Mouse (Mus musculus) forebrain, embryonic 10.5 days (tissue): Measurements from ENCODE around the gene Hipk3. TPM values are rescaled to one million over a fixed set of nuclear protein-coding genes. Genes with fewer than 3 reads are reported as not detected.

Experiments used
- DNase-seq: peaks from one replicate; pipeline ENCODE4 v3.0.0-alpha.2; 2017; ENCODE audit warnings: low spot score; ENCODE audit errors: extremely low spot score
- H3K27ac ChIP-seq: fragments of 300-500 bp; sonication (generic); 2 replicates; pipeline ENCODE4 v1.5.1; 2016; ENCODE audit warnings: mild to moderate bottlenecking
- H3K27me3 ChIP-seq: fragments of 300-500 bp; sonication (generic); 2 replicates; pipeline ENCODE4 v1.6.1; 2016; ENCODE audit warnings: mild to moderate bottlenecking; ENCODE audit not compliant: poor library complexity, severe bottlenecking
- H3K36me3 ChIP-seq: fragments of 300-500 bp; sonication (generic); replicated peaks from 2 replicates; pipeline ENCODE4 v1.6.1; 2016; ENCODE audit warnings: mild to moderate bottlenecking, moderate library complexity
- H3K4me1 ChIP-seq: fragments of 300-500 bp; sonication (generic); 2 replicates; pipeline ENCODE4 v1.6.1; 2016
- H3K4me3 ChIP-seq: fragments of 300-500 bp; sonication (generic); 2 replicates; pipeline ENCODE4 v1.5.1; 2016; ENCODE audit warnings: mild to moderate bottlenecking, moderate library complexity
- H3K9me3 ChIP-seq: fragments of 300-500 bp; sonication (generic); 2 replicates; pipeline ENCODE4 v1.6.1; 2016; ENCODE audit warnings: mild to moderate bottlenecking, moderate library complexity
- WGBS: fragments of 180-500 bp; shearing (Covaris S2); methylation state at CpG from one replicate; pipeline ENCODE4 v1.1.7; 2016; 5-methylcytosine and 5-hydroxymethylcytosine counted together
- polyA plus RNA-seq: library from polyadenylated mRNA; unstranded; fragments of >200 nt; fragmentation: Nextera tagmentation; extraction: Ambion mirVana; gene quantifications from 2 replicates; pipeline ENCODE4 v1.2.1, GENCODE M21; 2016

Hipk3 gene
- polyA plus RNA-seq, result 6.7 and 6.9 TPM in 2 replicates

DNA sequence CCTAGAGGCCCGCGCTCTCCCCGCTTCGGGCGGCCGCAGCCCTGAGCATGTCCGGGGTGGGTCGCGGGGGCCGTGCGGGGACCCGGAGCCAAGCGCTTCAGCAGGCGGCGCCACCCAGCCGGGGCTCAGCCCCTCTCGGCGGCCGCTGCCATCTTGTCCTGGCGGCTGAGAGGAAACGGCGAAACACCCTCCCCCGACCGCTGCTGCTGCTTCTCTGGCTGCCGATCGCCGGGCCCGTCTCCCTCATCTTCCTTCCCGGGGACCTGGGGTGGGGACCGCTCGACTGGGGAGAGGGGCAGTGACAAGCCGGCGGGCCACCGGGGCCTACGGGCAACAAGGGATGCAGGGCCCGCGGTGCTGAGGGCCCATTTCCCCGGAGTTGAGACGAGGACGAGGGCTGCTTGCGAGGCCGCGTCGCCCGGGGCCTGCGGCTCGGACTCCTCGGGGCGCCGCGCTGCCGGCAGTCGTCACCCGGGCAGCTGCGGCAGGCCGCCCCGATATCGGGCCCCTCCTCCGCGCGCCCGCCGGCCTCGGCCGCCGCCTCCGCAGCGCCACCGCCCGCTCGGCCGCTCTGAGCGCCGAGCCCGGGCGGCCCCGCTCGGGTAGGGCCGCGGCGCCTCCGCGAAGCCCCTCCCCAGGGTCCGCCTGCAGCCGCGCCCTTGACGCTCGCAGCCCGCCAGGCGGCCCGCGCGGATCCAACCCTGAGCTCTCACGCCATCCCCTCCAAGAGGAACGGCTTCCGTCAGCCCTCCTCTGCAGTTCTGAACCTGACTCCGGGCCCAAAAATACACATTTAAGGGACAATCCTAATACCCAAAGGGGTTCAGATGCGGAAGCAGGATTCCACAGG is at the start of gene Hipk3:
Hipk3 (minus strand) TSS at position 496 of the 850 bp plus-strand sequence.
- H3K9me3 ChIP-seq, result no peaks in the 10 kb centered on the region
- peaks cover 20% of the 10 kb centered on the region for H3K27me3 ChIP-seq
- H3K36me3 ChIP-seq, result no peaks in the 10 kb centered on the region
- H3K4me1 ChIP-seq, result peaks cover 34% of the 10 kb centered on the region
- H3K27ac ChIP-seq, result peak within 1 kb of the TSS; percentile 98
- under 1% methylated on average over 91 of the region's 98 CpGs for WGBS
- H3K4me3 ChIP-seq, result peak within 1 kb of the TSS; percentile 89
- peak; percentile 79 for DNase-seq

DNA sequence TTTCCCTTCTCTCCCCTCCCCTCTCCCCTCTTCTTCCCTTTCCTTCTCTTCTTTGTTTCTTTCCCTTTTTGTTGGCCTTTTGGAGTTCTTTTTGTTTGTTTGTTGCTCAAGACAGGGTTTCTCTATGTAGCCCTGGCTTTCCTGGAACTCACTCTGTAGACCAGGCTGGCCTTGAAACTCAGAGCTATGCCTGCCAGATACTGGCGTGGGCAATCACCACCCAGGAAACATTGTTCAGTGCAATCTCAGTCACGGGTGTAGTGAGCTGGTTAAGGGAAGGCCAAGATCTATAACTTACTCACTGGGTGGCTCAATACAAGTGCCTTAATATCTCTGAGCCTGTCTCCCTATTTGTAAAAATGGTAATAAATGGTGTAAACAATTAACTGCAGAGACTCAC is 46.0 kb upstream of the Hipk3 start:
- H3K27me3 ChIP-seq, result no peaks in the 10 kb centered on the region
- 78% methylated on average over 2 of the region's 2 CpGs for WGBS
- H3K4me1 ChIP-seq, result no peaks in the 10 kb centered on the region
- no peaks in the 10 kb centered on the region for H3K9me3 ChIP-seq
- no peak overlapping the region for H3K4me3 ChIP-seq
- no peak overlapping the region for H3K27ac ChIP-seq
- DNase-seq, result no peak
- no peaks in the 10 kb centered on the region for H3K36me3 ChIP-seq

DNA sequence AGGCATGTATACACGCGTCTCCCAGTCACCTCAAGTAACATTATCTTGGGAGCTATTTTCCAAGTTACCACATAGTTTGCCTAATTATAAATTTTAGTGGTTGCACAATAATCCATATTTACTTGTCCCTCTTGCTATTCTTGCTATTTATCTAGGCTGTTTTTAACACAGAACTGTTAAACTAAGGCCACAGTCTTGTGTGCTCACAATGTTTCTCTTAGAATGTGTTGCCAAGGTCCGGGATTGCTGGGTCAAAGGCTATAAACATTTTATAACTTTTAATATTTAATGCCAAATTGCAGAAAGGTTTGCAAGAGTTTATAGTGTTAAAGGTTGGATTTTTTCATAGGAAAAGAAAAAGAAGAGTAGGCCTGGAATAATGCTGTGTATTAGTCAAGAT is 40.5 kb upstream of the Hipk3 start:
- DNase-seq, result no peak
- H3K4me1 ChIP-seq, result no peaks in the 10 kb centered on the region
- H3K36me3 ChIP-seq, result no peaks in the 10 kb centered on the region
- no peaks in the 10 kb centered on the region for H3K27me3 ChIP-seq
- no peak overlapping the region for H3K4me3 ChIP-seq
- 91% methylated on average over 3 of the region's 3 CpGs for WGBS
- no peaks in the 10 kb centered on the region for H3K9me3 ChIP-seq
- no peak overlapping the region for H3K27ac ChIP-seq

DNA sequence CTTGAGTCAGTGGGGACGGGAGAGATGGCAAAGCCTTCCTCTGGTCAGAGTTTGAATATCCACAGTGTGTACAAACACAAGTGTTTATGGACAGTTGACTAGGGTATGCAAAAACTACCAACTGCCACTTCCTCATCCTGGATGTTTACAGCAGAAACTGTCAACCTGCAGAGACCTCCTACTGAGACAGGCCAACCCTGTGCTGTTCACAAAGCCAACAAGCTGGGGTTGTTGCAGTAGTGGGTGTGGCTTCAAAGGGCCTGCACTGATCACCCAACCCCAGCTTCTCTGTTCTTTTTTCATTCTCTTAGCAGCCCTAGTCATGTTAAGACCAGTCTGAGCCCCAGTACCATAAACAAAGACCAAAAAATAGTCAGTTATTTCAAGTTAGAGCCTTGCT is 38.3 kb upstream of the Hipk3 start:
- Histone ChIP-seq H3K4me3 (no peak overlapping the region), H3K4me1 (no peaks in the 10 kb centered on the region), H3K9me3 (no peaks in the 10 kb centered on the region), H3K27me3 (no peaks in the 10 kb centered on the region), H3K27ac (no peak overlapping the region), H3K36me3 (no peaks in the 10 kb centered on the region)
- 83% methylated on average over 1 of the region's 1 CpGs for WGBS
- no peak for DNase-seq

DNA sequence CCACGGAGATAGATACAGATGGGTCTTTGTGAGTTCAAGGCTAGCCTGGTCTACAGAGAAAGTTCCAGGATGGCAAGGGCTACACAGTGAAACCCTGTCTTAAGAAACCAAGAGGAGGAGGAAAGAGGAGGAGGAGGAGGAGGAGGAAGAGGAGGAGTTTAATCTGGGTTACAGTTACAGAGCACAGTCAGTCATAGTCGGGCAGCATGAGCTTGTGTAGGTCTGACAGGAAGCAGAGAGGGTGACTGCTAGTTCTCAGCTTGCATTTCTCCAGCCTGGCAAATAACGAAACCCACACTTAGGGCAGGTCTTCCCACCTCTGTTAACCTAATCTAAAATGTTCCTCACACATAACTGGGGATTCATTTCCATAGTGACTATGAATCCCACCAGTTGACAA is 32.3 kb upstream of the Hipk3 start:
- no peak for DNase-seq
- Histone ChIP-seq H3K4me1 (no peaks in the 10 kb centered on the region), H3K36me3 (no peaks in the 10 kb centered on the region), H3K27ac (no peak overlapping the region), H3K9me3 (no peaks in the 10 kb centered on the region), H3K27me3 (no peaks in the 10 kb centered on the region), H3K4me3 (no peak overlapping the region)
- WGBS, result 85% methylated on average over 3 of the region's 3 CpGs

DNA sequence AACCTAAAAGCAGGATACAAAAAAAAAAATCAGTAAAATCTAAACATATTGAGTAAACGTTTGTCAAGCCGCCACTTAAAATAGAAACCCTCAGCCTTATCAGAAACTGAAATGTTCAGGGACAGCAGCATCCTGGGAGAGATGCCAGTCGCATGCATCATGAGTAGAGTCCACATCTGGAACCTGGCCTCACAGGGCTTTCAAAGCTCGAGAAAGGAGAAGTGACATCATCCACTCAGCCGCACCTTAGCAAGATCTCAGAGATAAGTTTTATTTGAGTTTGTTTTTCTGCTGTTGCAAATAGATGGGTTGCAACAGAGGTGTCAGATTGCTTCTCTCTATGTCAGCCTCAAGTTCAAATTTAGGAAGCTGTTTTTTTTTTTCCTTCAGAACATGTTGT is 31.3 kb upstream of the Hipk3 start:
- H3K4me3 ChIP-seq, result no peak overlapping the region
- WGBS, result 83% methylated on average over 5 of the region's 5 CpGs
- no peak overlapping the region for H3K27ac ChIP-seq
- no peaks in the 10 kb centered on the region for H3K36me3 ChIP-seq
- no peaks in the 10 kb centered on the region for H3K9me3 ChIP-seq
- no peaks in the 10 kb centered on the region for H3K27me3 ChIP-seq
- DNase-seq, result no peak
- H3K4me1 ChIP-seq, result no peaks in the 10 kb centered on the region

DNA sequence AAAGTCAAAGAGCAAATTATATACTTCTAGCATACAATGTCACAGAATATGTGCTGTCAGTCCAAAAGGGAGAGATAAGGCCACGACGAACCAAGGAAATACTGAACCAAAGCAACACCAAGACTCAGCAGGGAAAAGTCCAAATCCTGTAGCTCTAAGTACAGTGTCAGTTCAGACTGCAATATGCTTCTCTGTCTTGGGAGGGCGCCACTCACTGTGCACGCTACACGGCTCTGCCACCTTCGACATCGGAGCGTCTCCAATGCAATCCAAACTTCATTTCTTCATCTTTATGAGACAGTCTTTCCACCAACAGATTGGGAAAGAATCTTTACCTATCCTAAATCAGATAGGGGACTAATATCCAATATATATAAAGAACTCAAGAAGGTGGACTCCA is 17.4 kb upstream of the Hipk3 start:
- H3K36me3 ChIP-seq, result no peaks in the 10 kb centered on the region
- no peaks in the 10 kb centered on the region for H3K27me3 ChIP-seq
- 82% methylated on average over 8 of the region's 8 CpGs for WGBS
- no peak overlapping the region for H3K4me3 ChIP-seq
- H3K27ac ChIP-seq, result no peak overlapping the region
- no peaks in the 10 kb centered on the region for H3K4me1 ChIP-seq
- no peaks in the 10 kb centered on the region for H3K9me3 ChIP-seq
- DNase-seq, result no peak

DNA sequence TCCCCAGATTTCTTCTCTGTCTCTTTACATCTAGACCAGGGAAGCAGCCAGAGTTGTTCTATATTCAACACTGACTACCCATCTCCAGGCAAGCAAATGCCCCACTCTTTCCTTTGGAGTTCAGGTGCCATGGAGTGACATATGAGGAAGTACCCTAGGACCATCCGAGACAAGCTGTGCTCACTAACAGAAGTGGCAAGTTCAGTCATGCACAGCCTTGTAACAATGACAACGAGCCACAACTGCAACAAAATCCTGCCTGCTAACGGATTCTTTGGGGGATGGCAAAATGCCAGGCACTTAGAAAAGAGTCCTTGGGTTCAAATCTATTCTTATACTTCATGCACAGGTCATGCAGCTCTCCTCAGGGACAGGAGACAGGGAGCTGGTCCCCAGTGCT is 8.1 kb upstream of the Hipk3 start:
- WGBS, result 84% methylated on average over 3 of the region's 3 CpGs
- Histone ChIP-seq H3K27ac (no peak overlapping the region), H3K36me3 (no peaks in the 10 kb centered on the region), H3K27me3 (no peaks in the 10 kb centered on the region), H3K4me3 (no peak overlapping the region), H3K9me3 (no peaks in the 10 kb centered on the region), H3K4me1 (peaks cover 3% of the 10 kb centered on the region; the same call in 1 of the 2 replicates)
- no peak for DNase-seq

DNA sequence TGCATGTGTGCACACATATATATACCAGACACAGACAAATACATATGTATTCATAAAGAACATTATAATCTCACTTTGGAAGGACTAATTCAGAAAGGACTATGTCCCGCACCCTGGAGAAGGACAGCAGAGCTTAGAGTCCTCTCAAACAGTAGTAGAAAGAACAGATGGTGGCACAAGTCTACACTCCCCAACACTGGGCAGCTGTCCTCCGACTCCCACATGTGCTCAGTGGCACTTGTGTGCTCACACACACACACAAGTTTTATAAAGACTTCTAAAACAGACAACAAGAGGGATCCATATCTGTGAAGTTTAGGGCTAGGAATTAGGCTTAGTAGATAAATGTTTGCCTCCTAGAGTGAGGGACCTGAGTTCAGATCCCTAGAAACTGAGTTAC is 6.8 kb upstream of the Hipk3 start:
- H3K9me3 ChIP-seq, result no peaks in the 10 kb centered on the region
- H3K4me3 ChIP-seq, result no peak overlapping the region
- no peaks in the 10 kb centered on the region for H3K36me3 ChIP-seq
- peaks cover 10% of the 10 kb centered on the region for H3K4me1 ChIP-seq
- H3K27me3 ChIP-seq, result peaks cover 8% of the 10 kb centered on the region
- no peak for DNase-seq
- 87% methylated on average over 2 of the region's 2 CpGs for WGBS
- no peak overlapping the region for H3K27ac ChIP-seq

DNA sequence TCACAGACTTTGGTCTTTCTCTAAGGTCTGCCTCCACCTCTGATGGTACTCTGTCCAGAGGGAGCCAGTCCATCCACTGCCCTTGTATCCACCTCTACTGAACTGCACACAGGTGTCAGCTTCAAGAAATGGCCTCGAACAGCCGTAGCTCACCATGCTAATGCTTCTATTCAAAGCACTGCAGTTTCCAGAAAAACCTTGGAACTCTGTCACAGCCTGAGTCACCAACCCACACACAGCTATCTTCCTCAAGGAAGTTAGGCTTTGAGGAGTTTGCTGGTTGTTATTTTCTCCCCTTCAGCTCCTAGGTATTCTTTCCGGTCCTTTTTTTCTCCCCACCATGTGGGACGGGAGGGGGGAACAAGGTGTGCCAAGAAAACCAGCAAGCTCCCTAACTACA is 3.5 kb upstream of the Hipk3 start:
- Histone ChIP-seq H3K27ac (no peak overlapping the region), H3K36me3 (no peaks in the 10 kb centered on the region), H3K9me3 (no peaks in the 10 kb centered on the region), H3K4me1 (peaks cover 27% of the 10 kb centered on the region), H3K4me3 (no peak overlapping the region), H3K27me3 (peaks cover 20% of the 10 kb centered on the region)
- no peak for DNase-seq
- WGBS, result 60% methylated on average over 4 of the region's 4 CpGs

DNA sequence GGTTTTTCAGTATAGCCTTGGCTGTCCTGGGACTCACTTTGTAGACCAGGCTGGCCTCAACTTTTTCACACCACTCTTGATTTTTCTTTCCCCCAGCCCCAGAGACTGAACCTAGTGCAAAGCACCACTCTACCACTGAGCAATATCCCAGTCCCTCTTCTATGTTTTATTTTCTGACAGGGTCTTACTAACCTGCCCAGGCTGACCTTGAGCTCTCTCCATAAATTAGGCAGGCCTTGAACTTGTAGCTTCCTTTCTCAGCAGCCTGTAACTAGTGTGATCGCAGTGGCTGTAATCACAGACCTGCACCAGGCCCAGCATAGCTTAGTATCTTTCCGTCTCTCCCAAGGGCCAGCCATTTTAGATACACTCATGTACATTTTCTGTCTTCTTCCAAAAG is 3.0 kb upstream of the Hipk3 start:
- H3K4me3 ChIP-seq, result no peak overlapping the region
- H3K4me1 ChIP-seq, result peaks cover 31% of the 10 kb centered on the region
- no peaks in the 10 kb centered on the region for H3K9me3 ChIP-seq
- WGBS, result 93% methylated on average over 2 of the region's 2 CpGs
- DNase-seq, result no peak
- no peaks in the 10 kb centered on the region for H3K36me3 ChIP-seq
- H3K27me3 ChIP-seq, result peaks cover 20% of the 10 kb centered on the region
- H3K27ac ChIP-seq, result no peak overlapping the region

DNA sequence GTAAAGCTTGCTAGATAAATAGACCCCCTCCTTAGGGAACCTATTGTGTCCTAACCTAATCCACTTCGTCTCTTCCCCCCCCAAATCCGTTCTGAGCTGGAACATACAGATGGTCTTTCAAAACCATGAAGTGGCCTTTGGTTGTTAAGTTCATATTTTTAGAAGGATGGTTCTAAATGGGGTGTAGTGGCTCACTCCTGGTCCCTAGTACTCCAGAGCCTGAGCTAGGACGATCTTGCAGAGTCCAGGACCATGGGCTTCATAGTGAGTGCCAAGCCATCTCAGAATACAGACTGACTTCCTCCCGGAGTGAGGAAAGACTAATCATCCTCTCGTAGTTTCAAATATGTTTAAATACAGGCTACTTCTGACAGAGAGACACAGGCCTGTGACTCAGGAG is 2.0 kb upstream of the Hipk3 start:
- peaks cover 20% of the 10 kb centered on the region for H3K27me3 ChIP-seq
- peaks cover 34% of the 10 kb centered on the region for H3K4me1 ChIP-seq
- H3K9me3 ChIP-seq, result no peaks in the 10 kb centered on the region
- no peak for DNase-seq
- 43% methylated on average over 5 of the region's 5 CpGs for WGBS
- no peak overlapping the region for H3K27ac ChIP-seq
- no peaks in the 10 kb centered on the region for H3K36me3 ChIP-seq
- H3K4me3 ChIP-seq, result no peak overlapping the region

DNA sequence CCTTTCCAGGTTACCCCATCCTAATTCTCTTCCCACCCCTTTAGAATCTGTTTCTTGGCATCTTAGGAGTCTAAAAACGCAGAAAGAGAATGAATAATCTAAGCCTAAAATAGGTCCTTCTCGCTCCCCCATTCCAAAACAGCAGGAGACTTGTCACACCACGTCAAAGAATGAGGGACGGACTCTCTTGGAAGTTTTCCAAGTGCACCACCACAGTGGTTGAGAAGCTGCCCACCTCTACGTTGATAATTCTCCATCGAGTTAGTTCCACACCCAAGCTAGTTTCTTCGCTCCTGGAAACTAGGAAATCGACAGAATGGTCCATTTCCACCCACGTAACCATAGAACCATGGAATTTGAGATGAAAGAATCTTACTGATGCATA is 547 bp upstream of the Hipk3 start:
- Histone ChIP-seq H3K4me3 (peak overlapping the region; percentile 89), H3K27ac (peak overlapping the region; percentile 98), H3K4me1 (peaks cover 34% of the 10 kb centered on the region), H3K9me3 (no peaks in the 10 kb centered on the region), H3K36me3 (no peaks in the 10 kb centered on the region), H3K27me3 (peaks cover 20% of the 10 kb centered on the region)
- DNase-seq, result no peak
- WGBS, result 13% methylated on average over 9 of the region's 9 CpGs
